Mouse (Mus musculus): Measurements from ENCODE around the gene Bax. TPM values are rescaled to one million over a fixed set of nuclear protein-coding genes. Genes with fewer than 3 reads are reported as not detected.
"Not testable (repeated sequence)": the region's sequence is repeated elsewhere in the genome, so short reads cannot be mapped to it uniquely, and the experiment has no call there.

Gene Bax
- polyA plus RNA-seq, 1 experiment from 2014 or later = 120 TPM

DNA sequence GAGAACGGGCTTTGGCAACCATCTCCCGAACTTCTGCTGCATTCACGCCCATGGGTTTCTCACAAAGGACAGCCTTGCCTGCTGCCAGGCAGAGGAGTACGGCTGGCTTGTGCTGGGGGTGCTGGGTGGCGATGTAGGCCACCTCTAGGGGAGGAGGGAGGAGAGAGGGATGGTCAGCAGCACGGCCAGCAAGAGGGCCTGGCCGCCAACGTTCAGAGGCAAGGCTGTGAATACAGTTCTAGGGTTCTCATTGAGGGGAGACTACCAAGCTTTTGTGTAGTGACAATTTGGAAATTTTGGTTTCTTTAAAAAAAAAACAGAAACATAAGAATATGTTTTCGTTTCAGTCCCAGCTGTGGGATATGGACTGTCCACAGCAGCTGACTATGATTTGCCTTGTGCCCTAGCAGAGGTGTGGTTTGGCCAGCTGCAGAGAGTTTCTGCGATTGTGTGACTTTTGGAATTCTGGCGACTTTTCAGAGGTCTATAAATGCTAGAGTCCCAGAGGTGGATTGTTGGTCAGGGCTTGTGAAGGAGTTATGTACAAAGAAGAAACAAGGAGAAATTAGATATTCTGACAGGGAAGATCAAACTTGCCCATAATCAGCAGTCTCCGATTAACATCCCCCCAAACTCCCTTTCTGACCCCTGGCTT, 20.2 kb upstream of the Bax start, which contains the start of gene Gm45808:
Gene Gm45808 (minus strand): TSS at position 51 of the 655 bp plus-strand sequence.
- Histone ChIP-seq H3K4me2 (ENCODE audit: low read depth, low read length) (peak within 1 kb of the TSS; percentile 59; the same call in 1 of the 2 replicates), H3K9ac (ENCODE audit: low read depth, low read length) (no peak within 1 kb of the TSS), H3K4me3 (ENCODE audit: low read depth, low read length) (no peak within 1 kb of the TSS), H3K27ac (replicated peaks; ENCODE audit: low read depth, low read length) (peak within 1 kb of the TSS; percentile 16), H3K9me3 (ENCODE audit: control insufficient read depth, low read length) (no peaks in the 10 kb centered on the region), H3K36me3 (ENCODE audit: control insufficient read depth, insufficient read depth, low read length) (no peaks in the 10 kb centered on the region), H3K27me3 (replicated peaks; ENCODE audit: control insufficient read depth, insufficient read depth, low read length) (no peaks in the 10 kb centered on the region), H3K4me1 (ENCODE audit: control insufficient read depth, insufficient read depth, low read length) (peaks cover 5% of the 10 kb centered on the region; the same call in 1 of the 2 replicates)
- no peak for ATAC-seq (ENCODE audit: low read depth)
- DNase-seq (ENCODE audit: low spot score) = no peak
- 73% methylated on average over 12 of the region's 12 CpGs for WGBS

DNA sequence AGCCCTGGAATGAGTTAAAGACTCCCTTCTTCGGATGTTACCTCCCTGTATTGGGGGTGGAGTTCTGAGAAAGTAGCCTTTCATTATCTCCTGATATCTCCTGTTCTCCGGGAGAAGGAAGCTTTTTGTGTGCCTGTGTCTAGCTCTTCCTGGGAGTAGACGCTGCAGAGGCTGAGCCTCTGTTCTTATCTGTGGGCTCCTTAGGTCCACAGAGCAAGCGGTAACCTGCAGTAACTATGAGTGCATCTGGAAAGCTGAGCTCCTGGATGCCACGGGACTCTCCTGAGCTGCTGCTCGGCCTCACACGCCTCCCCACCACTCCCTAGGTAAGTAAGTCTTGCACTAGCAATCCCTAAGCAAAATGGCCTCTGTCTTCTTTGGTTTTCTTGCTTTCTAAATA, 19.5 kb upstream of the Bax start:
- WGBS = 71% methylated on average over 7 of the region's 7 CpGs
- Histone ChIP-seq H3K4me3 (ENCODE audit: low read depth, low read length) (no peak overlapping the region), H3K27me3 (replicated peaks; ENCODE audit: control insufficient read depth, insufficient read depth, low read length) (no peaks in the 10 kb centered on the region), H3K9me3 (ENCODE audit: control insufficient read depth, low read length) (no peaks in the 10 kb centered on the region), H3K36me3 (ENCODE audit: control insufficient read depth, insufficient read depth, low read length) (no peaks in the 10 kb centered on the region), H3K4me1 (ENCODE audit: control insufficient read depth, insufficient read depth, low read length) (peaks cover 5% of the 10 kb centered on the region; the same call in 1 of the 2 replicates), H3K9ac (ENCODE audit: low read depth, low read length) (no peak overlapping the region), H3K4me2 (ENCODE audit: low read depth, low read length) (no peak overlapping the region), H3K27ac (replicated peaks; ENCODE audit: low read depth, low read length) (no peak overlapping the region)
- no peak for ATAC-seq (ENCODE audit: low read depth)
- no peak for DNase-seq (ENCODE audit: low spot score)

DNA sequence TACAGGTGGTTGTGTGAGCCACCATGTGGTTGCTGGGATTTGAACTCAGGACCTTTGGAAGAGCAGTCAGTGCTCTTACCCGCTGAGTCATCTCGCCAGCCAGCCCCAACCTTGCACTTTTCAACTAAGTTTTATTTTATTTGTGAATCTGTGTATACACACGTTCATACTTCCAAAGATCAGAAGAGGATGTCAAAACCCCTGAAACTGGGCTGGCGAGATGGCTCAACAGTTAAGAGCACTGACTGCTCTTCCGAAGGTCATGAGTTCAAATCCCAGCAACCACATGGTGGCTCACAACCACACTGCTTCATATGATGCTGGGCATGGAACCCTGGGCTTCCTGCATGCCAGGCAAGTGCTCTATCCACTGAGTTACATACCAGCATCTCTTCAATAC, 18.3 kb upstream of the Bax start:
- ATAC-seq (ENCODE audit: low read depth); H3K27ac ChIP-seq (replicated peaks; ENCODE audit: low read depth, low read length); H3K27me3 ChIP-seq (replicated peaks; ENCODE audit: control insufficient read depth, insufficient read depth, low read length); H3K4me2 ChIP-seq (ENCODE audit: low read depth, low read length); H3K9me3 ChIP-seq (ENCODE audit: control insufficient read depth, low read length); DNase-seq (ENCODE audit: low spot score); H3K9ac ChIP-seq (ENCODE audit: low read depth, low read length); H3K4me1 ChIP-seq (ENCODE audit: control insufficient read depth, insufficient read depth, low read length); H3K4me3 ChIP-seq (ENCODE audit: low read depth, low read length); H3K36me3 ChIP-seq (ENCODE audit: control insufficient read depth, insufficient read depth, low read length): not testable (repeated sequence)
- WGBS = 91% methylated on average over 5 of the region's 5 CpGs

DNA sequence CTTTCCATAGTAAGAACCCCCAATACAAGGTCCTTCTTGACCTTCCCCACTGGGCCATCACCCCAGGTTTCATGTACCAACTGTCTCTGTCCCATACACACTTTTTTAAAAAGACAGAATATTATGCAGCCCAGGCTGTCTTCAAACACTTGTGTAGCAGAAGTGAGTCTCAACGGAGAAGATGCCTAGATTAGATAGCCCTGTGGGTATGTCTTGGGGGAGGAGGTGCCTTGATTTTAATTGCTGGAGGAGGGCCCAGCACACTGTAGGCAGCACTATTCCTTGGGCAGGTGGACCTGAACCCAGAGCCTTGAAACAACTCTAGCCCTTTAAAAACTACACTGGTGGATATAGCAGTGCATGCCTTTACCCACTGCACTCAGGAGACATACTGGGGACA, 15.5 kb upstream of the Bax start:
- no peaks in the 10 kb centered on the region for H3K36me3 ChIP-seq (ENCODE audit: control insufficient read depth, insufficient read depth, low read length)
- WGBS = 70% methylated on average over 1 of the region's 1 CpGs
- no peaks in the 10 kb centered on the region for H3K9me3 ChIP-seq (ENCODE audit: control insufficient read depth, low read length)
- H3K4me2 ChIP-seq (ENCODE audit: low read depth, low read length) = no peak overlapping the region
- no peak overlapping the region for H3K27ac ChIP-seq (replicated peaks; ENCODE audit: low read depth, low read length)
- no peak overlapping the region for H3K4me3 ChIP-seq (ENCODE audit: low read depth, low read length)
- no peak overlapping the region for H3K9ac ChIP-seq (ENCODE audit: low read depth, low read length)
- DNase-seq (ENCODE audit: low spot score) (no peak), ATAC-seq (ENCODE audit: low read depth) (no peak)
- H3K4me1 ChIP-seq (ENCODE audit: control insufficient read depth, insufficient read depth, low read length) = no peaks in the 10 kb centered on the region
- no peaks in the 10 kb centered on the region for H3K27me3 ChIP-seq (replicated peaks; ENCODE audit: control insufficient read depth, insufficient read depth, low read length)

DNA sequence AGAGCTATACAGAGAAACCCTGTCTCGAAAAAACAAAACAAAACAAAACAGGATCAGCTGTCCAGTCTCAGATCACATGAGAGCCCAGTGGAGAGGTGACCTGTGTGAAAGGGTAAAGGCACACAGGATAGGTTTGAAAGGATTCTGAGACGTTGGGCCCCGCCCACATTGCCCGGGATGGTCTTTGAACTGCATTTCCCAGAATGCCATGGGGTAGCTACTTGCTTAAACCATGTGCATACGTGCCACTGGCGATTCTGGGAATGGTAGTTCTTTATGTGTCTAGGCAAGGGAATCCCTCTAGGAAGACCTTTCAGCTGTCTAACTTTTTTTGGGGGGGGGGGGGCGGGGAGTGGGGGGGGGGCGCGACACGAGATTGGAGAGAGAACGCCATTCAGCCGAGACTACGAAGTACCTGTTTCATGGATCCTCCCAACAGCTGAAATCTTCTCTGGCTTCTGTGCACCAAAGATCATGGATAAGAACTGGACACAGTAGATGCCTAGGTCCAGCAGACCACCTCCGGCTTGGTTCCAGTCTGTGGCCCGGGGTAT, 14.8 kb upstream of the Bax start, which contains the start of gene Tulp2:
Gene Tulp2 (plus strand): TSS at position 504 of the 554 bp plus-strand sequence.
- ATAC-seq (ENCODE audit: low read depth) = peak; percentile 75
- no peaks in the 10 kb centered on the region for H3K9me3 ChIP-seq (ENCODE audit: control insufficient read depth, low read length)
- no peak within 1 kb of the TSS for H3K9ac ChIP-seq (ENCODE audit: low read depth, low read length)
- no peaks in the 10 kb centered on the region for H3K36me3 ChIP-seq (ENCODE audit: control insufficient read depth, insufficient read depth, low read length)
- peak; percentile 77 for DNase-seq (ENCODE audit: low spot score)
- H3K4me2 ChIP-seq (ENCODE audit: low read depth, low read length) = no peak within 1 kb of the TSS
- no peak within 1 kb of the TSS for H3K27ac ChIP-seq (replicated peaks; ENCODE audit: low read depth, low read length)
- no peak within 1 kb of the TSS for H3K4me3 ChIP-seq (ENCODE audit: low read depth, low read length)
- no peaks in the 10 kb centered on the region for H3K4me1 ChIP-seq (ENCODE audit: control insufficient read depth, insufficient read depth, low read length)
- no peaks in the 10 kb centered on the region for H3K27me3 ChIP-seq (replicated peaks; ENCODE audit: control insufficient read depth, insufficient read depth, low read length)
- 57% methylated on average over 14 of the region's 15 CpGs for WGBS

DNA sequence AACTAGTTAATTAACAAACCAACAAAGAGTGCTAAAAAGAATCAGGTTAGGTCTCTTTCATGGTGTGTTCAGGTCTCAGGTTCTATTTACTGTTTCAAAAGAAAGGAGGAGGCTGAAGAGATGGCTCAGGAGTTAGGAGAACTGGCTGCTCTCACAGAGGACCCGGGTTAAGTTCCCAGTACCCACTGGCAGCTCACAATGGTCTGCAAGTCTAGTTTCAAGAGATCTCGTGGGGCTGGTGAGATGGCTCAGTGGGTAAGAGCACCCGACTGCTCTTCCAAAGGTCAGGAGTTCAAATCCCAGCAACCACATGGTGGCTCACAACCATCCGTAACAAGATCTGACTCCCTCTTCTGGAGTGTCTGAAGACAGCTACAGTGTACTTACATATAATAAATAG, 13.6 kb upstream of the Bax start:
- not testable (repeated sequence) for H3K4me3 ChIP-seq (ENCODE audit: low read depth, low read length); H3K4me2 ChIP-seq (ENCODE audit: low read depth, low read length); H3K27ac ChIP-seq (replicated peaks; ENCODE audit: low read depth, low read length); H3K9me3 ChIP-seq (ENCODE audit: control insufficient read depth, low read length); ATAC-seq (ENCODE audit: low read depth); DNase-seq (ENCODE audit: low spot score); H3K27me3 ChIP-seq (replicated peaks; ENCODE audit: control insufficient read depth, insufficient read depth, low read length); H3K36me3 ChIP-seq (ENCODE audit: control insufficient read depth, insufficient read depth, low read length); H3K4me1 ChIP-seq (ENCODE audit: control insufficient read depth, insufficient read depth, low read length); H3K9ac ChIP-seq (ENCODE audit: low read depth, low read length)
- 77% methylated on average over 3 of the region's 4 CpGs for WGBS

DNA sequence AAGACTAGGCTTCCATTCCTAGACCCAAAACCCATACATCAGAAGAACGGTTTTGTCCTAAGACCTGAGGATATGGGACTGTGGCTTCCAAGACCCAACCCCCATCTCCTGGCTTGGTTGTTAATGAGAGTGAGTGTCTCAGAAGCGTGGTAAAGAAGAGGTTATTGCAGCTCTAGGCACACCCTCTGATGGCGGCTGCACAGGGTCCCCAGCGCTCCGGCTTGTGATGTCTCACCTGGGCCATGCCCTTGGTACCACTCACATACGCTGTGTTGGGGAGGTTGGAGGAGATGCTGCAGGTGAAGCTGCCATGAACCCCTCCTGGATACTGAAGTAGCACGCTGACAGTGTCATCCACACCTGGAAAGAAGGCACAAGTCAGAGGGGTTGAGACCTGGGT, 12.1 kb upstream of the Bax start:
- no peak overlapping the region for H3K4me2 ChIP-seq (ENCODE audit: low read depth, low read length)
- no peak overlapping the region for H3K27ac ChIP-seq (replicated peaks; ENCODE audit: low read depth, low read length)
- no peaks in the 10 kb centered on the region for H3K9me3 ChIP-seq (ENCODE audit: control insufficient read depth, low read length)
- ATAC-seq (ENCODE audit: low read depth) (no peak), DNase-seq (ENCODE audit: low spot score) (no peak)
- no peaks in the 10 kb centered on the region for H3K36me3 ChIP-seq (ENCODE audit: control insufficient read depth, insufficient read depth, low read length)
- H3K9ac ChIP-seq (ENCODE audit: low read depth, low read length) = no peak overlapping the region
- no peaks in the 10 kb centered on the region for H3K4me1 ChIP-seq (ENCODE audit: control insufficient read depth, insufficient read depth, low read length)
- H3K4me3 ChIP-seq (ENCODE audit: low read depth, low read length) = no peak overlapping the region
- 96% methylated on average over 7 of the region's 7 CpGs for WGBS
- no peaks in the 10 kb centered on the region for H3K27me3 ChIP-seq (replicated peaks; ENCODE audit: control insufficient read depth, insufficient read depth, low read length)

DNA sequence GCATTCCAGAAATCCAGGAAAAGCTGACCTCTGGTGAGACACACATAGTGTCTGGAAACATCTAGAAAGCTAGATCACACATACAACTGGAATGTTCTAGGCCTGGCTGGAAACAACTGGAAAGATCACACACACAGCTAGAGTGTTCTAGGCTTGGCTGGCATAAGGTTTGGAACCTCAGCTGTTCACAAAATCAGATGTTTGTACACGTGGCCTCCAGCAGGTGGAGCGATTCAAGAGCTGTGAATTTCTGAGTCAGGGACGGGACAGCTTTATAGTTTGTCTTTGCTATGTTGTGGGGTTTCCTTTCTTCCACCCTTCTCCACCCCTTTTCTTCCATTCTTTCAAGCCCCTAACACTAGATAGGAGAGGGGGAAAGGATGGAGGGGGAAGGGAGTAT, 10.3 kb upstream of the Bax start:
- Histone ChIP-seq H3K36me3 (ENCODE audit: control insufficient read depth, insufficient read depth, low read length) (no peaks in the 10 kb centered on the region), H3K4me1 (ENCODE audit: control insufficient read depth, insufficient read depth, low read length) (no peaks in the 10 kb centered on the region), H3K4me3 (ENCODE audit: low read depth, low read length) (no peak overlapping the region), H3K9ac (ENCODE audit: low read depth, low read length) (no peak overlapping the region; the same call in 1 of the 2 replicates), H3K9me3 (ENCODE audit: control insufficient read depth, low read length) (no peaks in the 10 kb centered on the region), H3K4me2 (ENCODE audit: low read depth, low read length) (no peak overlapping the region), H3K27ac (replicated peaks; ENCODE audit: low read depth, low read length) (no peak overlapping the region), H3K27me3 (replicated peaks; ENCODE audit: control insufficient read depth, insufficient read depth, low read length) (no peaks in the 10 kb centered on the region)
- ATAC-seq (ENCODE audit: low read depth) (peak; percentile 45; the same call in 1 of the 2 replicates), DNase-seq (ENCODE audit: low spot score) (peak; percentile 85)
- 4% methylated on average over 3 of the region's 3 CpGs for WGBS

DNA sequence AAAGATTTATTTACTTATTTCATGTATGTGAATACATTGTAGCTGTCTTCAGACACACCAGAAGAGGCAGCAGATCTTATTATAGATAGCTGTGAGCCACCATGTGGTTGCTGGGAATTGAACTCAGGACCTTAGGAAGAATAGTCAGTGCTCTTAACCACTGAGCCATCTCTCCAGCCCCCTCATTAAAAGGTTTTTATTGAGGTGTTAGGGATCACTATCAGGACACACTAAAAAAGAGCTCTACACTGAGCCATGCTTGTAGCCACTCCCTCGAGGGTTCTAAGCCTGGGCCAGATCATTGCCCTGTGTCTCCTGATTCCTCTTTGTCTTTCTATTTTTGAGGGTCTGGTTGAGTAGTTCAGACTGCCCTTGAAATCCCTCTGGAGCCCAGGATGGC, 9.8 kb upstream of the Bax start:
- WGBS = 31% methylated on average over 1 of the region's 1 CpGs
- no peaks in the 10 kb centered on the region for H3K9me3 ChIP-seq (ENCODE audit: control insufficient read depth, low read length)
- no peaks in the 10 kb centered on the region for H3K36me3 ChIP-seq (ENCODE audit: control insufficient read depth, insufficient read depth, low read length)
- H3K27me3 ChIP-seq (replicated peaks; ENCODE audit: control insufficient read depth, insufficient read depth, low read length) = no peaks in the 10 kb centered on the region
- no peaks in the 10 kb centered on the region for H3K4me1 ChIP-seq (ENCODE audit: control insufficient read depth, insufficient read depth, low read length)
- no peak for ATAC-seq (ENCODE audit: low read depth)
- no peak overlapping the region for H3K4me3 ChIP-seq (ENCODE audit: low read depth, low read length)
- H3K9ac ChIP-seq (ENCODE audit: low read depth, low read length) = no peak overlapping the region
- no peak for DNase-seq (ENCODE audit: low spot score)
- no peak overlapping the region for H3K4me2 ChIP-seq (ENCODE audit: low read depth, low read length)
- H3K27ac ChIP-seq (replicated peaks; ENCODE audit: low read depth, low read length) = no peak overlapping the region
